Mouse (Mus musculus) lung, postnatal 0 days (tissue): ENCODE measurements at regions not wholly inside any gene's neighbourhood (a gene's known extent, or its start where the extent isn't known, plus 50 kb on each side); places are given as distances from the start of the nearest gene placed in this dataset.

ENCODE experiments used
- CTCF ChIP-seq: IDR thresholded peaks from 2 replicates; pipeline ENCODE4 v1.5.1; 2016; ENCODE audit warnings: antibody characterized with exemption, mild to moderate bottlenecking
- EP300 ChIP-seq: IDR thresholded peaks from 2 replicates; pipeline ENCODE4 v1.6.1; 2016; ENCODE audit warnings: antibody characterized with exemption, mild to moderate bottlenecking, control low read depth

DNA sequence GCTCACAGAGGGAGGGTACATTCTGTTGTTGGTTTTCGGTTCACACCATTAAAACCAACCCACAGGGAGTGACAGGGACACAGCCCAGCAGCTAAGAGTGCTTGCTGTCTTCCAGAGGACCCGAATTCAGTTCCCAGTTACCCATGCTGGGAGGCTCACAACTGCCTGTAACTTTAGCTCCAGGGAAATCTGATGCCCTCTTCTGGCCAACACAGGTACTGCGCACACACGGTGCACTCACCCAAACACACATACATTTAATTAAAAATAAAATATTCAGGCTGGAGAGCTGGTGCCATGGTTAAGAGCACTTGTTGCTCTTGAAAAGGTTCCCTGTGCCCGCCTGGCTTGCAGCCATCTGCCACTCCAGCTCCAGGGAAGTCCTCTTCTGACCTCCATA is 92.5 kb downstream of the Syf2 start:
- no peak for TF ChIP-seq EP300
- TF ChIP-seq CTCF: peak; percentile 33
